Mouse (Mus musculus) NIH3T3 (cell line): ENCODE data around the gene Vmn2r30.
"Not testable (repeated sequence)": the region's sequence is repeated elsewhere in the genome, so short reads cannot be mapped to it uniquely, and the experiment has no call there.

Experiments used
- DNase-seq: peaks from one replicate; pipeline ENCODE4 v3.0.0-alpha.2; 2012; ENCODE audit warnings: low read depth

Gene Vmn2r30

GRCm38 (mm10) chr7:7337509-7337908 is at the start of gene Vmn2r30:
Gene Vmn2r30, minus strand, starts transcription at chr7:7337609.
- not testable (repeated sequence) for DNase-seq

DNA sequence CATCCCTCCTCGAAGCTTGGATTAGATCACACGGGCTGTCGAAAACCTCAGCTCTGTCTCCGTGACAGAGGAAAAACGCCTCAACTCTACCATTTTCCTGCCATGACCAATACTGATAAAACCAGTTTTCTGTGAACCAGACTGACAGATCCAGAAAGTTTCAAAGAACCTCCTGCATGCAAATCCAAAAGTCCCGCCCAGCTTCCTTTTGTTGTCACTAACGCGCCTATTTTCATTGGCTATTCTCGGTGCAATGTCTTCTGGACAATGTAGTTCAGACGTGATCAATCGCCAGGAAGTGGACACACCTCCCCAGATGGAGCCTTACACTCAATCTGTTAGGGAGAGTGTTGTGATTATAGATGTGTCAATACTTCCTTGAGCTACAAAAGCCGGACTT is 37.0 kb upstream of the Vmn2r30 start, which contains the start of gene Gm45783:
Gene Gm45783, minus strand, starts transcription at position 143 of the 400 bp plus-strand sequence.
- DNase-seq, result peak; percentile 75

GRCm38 (mm10) chr7:7295595-7295994 is 41.8 kb downstream of the Vmn2r30 start:
- peak; percentile 71 for DNase-seq

DNA sequence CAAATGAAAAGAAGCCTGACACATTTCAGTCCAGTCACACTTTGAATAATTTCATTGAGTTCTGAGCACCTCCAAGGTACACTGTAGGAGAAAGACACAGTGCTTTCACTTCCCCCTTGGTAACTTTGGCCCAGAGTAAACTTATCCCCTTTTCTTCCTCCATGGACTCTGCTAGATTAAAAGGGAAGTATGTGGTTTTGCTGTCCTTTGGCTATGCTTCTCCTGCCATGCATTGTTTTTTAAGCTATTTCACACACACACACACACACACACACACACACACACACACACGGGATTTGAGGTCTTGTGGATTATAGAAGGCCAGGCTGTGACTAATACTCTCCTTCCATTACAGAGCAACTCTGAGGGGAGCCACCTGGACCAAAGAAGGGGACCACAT is 56.0 kb downstream of the Vmn2r30 start:
- peak; percentile 1 for DNase-seq

- DNase-seq, result peak; percentile 84
Observed at GRCm38 (mm10) chr7:7277966-7278567, 59.3 kb downstream of the Vmn2r30 start, which contains the start of gene Gm45844. Gene Gm45844, minus strand, starts transcription at chr7:7278289.

DNA sequence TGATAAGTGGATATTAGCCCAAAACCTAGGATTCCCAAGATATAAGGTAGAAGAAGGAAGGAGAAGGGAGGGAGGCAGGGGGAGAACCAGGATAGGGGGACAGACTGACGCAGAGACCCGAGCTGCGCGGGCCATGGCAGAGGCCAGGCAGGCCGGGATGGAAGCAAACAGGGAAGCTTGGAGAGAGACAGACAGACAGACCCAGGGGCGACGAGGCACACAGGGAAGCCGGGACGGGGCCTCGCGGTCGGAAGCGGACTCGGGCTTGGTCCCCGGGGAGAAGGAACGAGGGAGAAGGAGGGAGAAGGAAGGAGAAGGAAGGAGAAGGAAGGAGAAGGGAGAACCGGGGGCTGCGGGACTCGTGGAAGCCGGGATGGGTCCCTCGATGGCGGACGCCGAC is 59.9 kb downstream of the Vmn2r30 start:
- peak; percentile 51 for DNase-seq
